Mouse (Mus musculus): Measurements from ENCODE around the gene Col5a2.
"Not testable (repeated sequence)": the region's sequence is repeated elsewhere in the genome, so short reads cannot be mapped to it uniquely, and the experiment has no call there.

Gene Col5a2

DNA sequence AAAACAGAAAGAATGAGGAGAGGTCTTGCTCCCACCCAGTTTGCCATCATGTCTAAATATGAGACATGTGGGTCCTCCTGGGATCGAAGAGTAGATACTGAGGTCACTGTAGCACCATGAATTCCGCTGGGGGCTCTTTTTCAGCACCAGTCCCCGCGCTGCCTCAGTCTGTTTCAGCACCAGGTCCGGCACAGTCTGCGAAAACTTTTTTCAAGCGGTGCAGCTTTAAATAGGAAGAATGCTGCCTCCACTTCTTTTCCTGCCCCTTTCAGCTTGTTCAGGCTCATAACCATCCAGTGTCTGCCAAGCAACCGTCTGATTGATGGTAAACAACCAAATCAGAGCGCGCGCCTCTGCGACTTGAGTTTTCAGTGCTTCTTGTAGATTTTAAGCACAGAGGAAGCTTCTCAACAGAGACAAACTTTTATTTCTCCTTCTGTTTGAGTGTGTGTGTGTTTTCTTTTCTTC is at the start of gene Col5a2:
Col5a2 (minus strand) TSS at position 418 of the 468 bp plus-strand sequence.
- DNase-seq (ENCODE audit: low spot score), result peak; percentile 63

DNA sequence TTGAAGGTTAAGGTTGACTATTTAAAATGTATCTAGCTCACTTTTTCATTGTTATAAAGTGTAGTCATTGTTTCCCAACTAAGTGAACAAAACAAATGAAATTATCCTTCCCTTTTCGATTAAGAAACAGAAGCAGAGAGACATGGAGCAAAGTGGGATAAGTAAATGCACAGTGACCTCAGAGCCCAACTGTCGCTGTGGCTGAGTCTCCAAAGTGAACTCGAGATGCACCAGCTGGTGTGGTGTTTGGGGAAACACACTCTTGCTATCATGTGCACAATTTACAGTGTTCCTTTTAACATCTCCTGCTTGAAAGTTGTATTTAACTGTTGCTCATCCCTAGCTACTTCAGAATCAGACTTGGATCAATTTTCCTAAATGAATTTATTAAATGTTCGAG is 47.4 kb upstream of the Col5a2 start:
- DNase-seq (ENCODE audit: low spot score), result no peak

DNA sequence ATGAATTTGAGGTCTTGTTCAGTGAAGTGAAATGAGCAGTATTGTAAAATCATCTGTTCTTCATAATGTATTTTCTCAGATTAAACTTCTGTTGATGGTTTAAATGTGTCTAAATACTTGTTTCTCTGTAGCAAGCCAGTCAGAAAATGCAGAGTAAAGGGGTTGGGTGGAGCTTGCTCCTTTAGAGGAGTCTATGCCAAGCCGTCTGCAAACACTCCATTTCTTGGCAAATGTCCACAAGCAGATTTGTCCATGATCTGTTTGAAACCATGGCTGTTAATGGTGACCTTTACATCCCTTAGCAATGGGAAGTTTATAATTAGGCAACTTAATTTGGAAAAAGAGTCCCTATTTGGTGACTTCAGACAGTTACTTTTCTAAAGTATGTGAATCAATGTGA is 38.8 kb upstream of the Col5a2 start:
- peak; percentile 51 for DNase-seq (ENCODE audit: low spot score)

DNA sequence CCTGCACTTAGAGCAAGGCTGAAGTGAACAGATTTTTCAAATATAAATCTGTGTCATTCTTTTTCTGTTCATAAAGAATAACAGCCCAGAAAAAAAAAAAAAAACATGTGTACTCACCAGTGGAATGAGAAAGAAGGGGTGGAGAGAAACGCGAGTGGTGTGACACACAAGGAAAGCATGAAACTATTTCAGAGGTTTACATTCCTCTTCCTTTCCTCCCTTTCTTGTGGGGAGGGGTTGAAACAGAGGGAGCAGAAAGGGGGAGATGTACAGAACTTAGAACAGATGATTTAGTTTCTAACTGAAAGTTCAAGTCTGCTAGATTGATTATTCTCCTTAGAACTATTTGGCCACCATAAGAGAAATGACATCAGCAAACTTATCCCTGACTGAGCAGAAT is 38.1 kb upstream of the Col5a2 start:
- DNase-seq (ENCODE audit: low spot score), result no peak

DNA sequence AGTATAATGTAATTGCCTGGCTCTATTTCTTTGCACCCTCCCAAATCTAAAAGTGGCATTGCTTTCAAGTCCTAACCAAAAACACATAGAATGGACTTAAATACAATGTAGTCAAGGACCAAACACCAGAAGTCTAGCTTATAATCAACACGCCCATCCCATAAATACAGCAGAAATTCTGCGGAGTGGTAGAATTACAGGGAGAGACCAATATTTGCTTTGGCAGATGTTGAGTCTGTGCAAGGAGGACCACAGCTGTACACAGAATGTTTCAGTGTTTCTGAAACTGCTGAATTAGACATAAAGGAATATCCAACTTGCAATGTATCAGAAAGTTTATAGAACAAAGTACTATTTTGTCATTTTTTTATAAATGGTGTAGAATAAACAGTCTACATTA is 28.4 kb upstream of the Col5a2 start:
- DNase-seq (ENCODE audit: low spot score), result no peak

DNA sequence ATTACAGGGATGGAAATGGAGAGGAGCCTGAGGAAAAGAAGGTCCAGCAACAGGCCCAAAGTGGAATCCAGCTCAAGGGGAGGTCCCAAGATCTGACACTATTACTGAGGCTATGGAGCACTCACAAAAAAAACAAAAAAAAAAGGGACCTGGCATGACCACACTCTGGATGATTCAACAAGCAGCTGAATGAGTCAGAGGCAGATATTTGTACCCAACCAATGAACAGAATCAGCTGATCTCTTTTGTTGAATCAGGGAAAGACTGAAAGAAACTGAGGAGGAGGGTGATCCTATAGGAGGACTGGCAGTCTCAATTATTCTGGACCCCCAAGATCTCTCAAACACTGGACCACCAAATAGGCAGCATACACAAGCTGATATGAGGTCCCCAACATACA is 24.4 kb upstream of the Col5a2 start:
- DNase-seq (ENCODE audit: low spot score), result not testable (repeated sequence)

DNA sequence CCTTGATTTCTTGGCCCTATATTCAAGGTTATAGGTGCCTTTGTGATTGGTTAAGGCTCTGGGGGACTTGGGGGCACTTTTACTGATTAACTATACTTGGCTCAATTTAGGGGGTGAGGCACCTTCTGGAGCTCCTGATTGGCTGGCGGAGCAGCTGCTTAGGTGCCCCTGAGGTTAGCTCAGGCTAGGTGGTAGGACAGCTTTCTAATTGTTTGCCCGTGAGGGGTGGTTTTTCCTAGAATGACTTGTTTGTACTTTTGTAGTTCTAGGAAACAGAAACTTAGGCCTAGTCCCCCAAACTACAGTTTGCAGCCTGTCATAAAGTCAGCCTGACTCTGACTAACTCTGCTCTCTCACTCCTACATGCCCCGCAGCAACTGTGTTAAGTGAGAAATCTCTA is 20.5 kb upstream of the Col5a2 start:
- no peak for DNase-seq (ENCODE audit: low spot score)

DNA sequence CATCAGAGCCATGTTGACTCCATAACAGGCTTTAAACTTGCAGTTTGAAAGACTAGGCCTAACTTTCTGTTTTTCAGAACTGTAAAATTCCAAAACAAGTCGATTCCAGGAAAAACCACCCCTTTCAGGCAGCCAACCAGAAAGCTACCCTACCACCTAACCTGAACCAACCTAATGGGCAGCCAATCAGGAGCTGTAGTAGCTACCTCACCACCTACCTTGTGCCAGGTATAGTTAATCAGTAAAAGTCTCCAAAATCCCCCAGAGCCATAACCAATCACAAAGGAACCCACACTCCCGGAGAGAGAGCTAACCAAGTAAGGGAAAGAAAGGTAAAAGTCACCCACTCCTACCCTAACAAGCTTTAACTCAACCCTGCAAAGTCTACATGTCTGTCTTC is 18.4 kb upstream of the Col5a2 start:
- DNase-seq (ENCODE audit: low spot score), result no peak

DNA sequence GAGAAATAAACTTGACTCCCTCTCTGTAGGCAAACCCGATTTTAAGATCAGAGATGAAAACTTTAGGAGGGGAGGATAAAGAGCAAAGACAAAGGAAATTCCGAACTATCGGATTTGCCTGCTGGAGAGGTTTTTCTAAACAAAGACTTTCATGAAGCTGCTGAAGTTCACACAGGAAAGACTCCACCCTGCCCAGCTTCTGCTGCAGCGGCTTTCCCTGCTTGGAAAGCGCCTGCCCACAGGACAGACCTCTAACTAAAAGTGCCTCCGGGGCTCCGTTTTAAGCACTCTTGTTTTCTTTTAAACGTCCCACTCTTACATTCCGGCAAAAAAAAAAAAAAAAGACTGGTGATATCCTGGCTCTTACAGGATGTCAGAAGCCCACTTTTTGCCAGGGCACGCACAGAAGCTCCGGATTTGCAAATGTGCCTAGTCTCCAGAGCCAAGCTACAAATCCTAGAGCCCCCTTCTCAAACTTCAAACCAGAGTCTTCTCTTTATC is 791 bp downstream of the Col5a2 start:
- peak; percentile 29 for DNase-seq (ENCODE audit: low spot score)

DNA sequence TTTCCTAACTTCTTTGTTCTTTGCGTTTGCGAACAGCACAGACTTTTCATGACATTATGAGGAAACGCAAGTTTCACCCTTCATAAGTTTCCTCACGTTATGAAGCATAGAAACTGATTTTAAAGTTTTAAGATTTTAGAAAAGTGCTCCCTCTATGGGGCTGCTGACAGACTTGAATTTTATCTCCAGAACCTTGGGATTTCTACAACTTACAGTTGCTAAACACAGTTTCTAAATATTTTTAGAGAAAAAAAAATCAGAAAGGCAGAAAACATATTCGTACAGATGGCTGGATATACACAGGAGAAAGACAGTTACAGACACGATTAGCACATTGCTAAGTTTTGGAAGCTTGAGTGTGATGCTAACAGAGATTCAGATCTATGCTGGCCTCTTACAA is 1.6 kb downstream of the Col5a2 start:
- no peak for DNase-seq (ENCODE audit: low spot score)

DNA sequence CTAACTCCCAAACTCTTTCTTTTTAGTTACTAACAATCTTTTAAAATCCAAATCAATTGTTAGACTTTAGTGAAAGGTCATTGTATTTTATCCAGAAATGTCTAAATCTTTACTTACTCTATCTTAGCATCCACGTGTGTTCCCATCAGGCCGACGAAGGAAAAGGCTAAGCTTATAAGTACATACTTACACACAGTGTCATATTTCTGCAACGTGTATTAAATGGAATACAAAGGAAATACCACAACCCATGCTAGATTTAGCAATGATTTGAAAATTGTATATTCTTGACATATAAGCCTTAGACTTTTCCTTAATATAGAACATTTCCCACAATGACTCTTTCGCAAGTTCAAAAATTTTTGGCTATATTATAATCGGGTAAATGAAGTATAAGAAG is 2.6 kb downstream of the Col5a2 start:
- no peak for DNase-seq (ENCODE audit: low spot score)

DNA sequence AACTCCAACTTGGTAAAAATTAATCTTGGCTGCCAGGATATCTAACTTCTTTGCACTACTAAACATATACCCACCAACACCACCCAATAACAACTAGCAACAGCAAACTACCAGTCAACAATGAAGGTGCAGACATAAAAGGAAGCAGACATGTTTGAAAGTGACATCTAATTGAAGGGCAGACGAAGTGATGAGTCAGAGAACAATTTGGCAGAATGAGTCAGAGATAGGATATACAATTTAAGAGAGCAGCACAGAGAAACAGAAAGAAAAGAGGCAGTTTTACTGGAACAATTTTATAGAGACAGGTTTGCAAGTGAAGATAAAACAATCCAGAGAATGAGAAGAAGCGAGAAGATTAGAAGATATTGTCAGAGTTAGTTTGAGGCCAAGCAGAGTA is 8.1 kb downstream of the Col5a2 start:
- DNase-seq (ENCODE audit: low spot score), result no peak

DNA sequence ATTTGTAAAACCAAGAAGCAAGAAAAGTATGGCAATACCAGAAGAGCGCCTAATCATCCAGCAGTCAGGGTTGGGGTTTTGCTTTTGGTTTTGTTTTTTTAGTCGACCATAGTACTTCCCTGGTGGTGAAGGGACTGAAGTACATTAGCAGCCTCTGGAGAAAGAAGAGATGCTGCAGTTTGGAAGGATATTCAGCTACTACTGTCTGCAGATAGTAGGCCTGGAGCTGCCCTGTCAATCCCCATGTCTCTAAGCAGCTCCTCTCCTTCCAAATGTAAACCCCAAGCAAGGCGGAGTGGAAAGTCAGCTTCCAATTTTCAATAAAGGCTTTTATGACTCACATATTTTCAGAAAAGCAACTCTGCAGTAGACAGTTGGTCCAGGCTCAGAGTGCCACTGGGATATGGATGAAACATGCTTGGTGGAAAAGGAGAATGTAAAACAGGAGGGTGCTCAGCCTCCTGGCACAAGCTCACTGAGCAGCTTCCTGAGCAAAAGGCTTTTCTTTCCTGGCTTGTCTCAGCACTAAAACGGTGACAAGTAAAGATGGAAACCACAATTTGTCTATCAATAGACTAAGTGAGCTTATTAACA is 10.9 kb downstream of the Col5a2 start:
- no peak for DNase-seq (ENCODE audit: low spot score)

DNA sequence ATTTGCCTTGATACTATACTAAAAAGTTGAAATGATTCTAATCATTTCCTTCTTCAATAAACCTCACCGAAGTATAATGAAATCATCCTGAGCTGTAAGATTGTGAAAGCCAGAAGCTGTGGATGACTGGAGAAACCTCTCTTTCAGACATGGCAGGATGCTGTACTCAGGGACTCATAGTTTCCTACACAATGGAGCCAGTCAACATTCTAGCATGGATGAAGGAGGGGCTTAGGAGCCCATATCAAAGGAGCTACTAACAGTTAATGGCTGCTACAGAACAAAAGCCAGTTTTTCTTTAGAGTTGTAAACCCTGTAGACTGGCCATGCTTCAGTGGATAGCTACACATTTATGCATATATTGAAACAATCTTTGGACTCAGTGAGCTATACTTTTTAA is 12.6 kb downstream of the Col5a2 start:
- no peak for DNase-seq (ENCODE audit: low spot score)

DNA sequence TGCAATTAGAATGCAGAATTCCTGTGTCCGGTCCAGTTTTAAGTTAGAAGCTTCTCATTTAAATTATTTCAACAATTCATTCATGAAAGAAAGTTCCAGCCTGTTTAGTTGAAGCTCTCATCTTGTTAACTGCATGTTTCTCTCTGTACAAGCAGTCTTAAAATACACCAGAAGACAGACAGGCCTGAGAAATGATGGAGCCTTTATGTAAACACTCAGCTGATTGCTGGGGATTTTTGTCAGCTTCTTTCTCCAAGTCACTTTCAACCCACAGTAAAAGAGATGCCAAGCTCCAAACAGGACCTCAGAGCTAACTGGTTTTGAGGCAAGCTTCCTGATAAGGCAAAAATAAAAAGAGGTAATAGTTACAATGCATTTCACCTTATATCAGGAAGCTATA is 14.8 kb downstream of the Col5a2 start:
- no peak for DNase-seq (ENCODE audit: low spot score)

DNA sequence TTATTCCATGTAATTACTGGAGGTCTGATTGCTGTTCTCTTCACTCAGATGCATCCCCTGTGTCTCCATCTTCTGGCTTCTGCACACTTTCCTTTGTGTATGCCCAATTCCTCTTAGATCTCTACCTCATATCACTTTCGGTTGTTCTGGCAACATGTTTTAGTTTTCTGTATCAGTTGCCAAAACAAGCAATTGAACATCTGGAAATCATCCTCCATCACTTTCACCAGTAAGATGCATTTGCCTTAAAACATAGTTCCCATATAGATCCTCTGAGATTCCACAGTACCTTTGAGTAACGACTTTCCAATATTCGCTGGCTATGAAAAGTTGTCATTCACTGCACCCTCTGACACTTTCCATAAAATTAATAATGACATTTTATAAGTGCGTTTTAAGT is 20.1 kb downstream of the Col5a2 start:
- DNase-seq (ENCODE audit: low spot score), result peak; percentile 11

DNA sequence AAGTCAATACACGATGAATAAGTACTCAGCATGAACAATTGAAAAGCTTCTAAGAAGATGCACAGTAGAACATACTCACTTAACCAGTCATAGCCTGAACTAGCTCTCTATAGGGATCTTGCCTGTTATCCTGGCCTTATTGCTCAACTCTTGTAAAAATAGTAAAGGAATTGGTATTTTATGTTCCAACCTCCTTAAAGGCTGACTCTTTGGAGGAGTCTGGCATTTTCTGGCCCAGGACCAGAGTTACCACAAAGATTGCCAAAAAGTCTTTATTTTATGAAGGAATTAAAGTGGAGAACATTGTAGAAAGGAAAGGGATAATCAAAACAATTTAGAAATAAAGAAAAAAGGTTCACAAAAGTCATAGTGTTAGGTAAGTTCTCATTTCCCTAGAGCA is 21.2 kb downstream of the Col5a2 start:
- no peak for DNase-seq (ENCODE audit: low spot score)

DNA sequence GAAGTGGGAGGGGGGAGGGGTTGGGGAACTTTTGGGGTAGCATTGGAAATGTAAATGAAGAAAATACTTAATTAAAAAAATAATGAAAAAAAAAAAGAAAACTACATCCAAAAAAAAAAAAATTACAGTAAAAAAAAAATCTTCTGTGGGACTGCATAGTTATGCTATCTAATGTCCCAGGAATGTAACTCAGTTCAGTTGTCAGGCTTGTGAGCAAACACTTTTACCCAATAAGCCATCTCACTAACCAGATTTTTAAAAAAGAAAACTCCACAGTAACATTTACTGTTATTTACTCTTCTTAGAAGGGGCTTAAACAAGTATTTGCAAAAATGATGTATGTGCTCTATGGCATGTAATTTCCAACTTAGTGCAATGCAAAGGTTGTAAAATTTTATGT is 24.0 kb downstream of the Col5a2 start:
- DNase-seq (ENCODE audit: low spot score), result no peak

DNA sequence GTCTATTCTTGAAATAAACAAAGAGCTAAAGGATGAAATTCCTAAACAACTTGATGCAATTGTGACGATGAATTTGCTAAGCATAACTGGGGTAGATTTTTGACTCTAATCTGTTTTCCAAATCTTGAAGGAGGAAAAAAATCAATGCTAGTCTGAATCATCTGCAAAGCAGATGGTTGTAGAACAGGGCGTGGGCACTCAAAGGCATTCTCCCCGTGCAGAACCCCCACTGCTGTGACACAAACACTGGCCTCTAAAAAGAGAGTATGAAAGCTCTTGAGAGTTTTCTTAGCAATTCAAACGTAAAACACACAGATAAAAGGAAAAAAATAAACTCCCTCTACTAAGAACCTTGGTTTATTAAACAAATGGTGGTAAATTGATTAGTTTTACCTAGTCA is 30.3 kb downstream of the Col5a2 start:
- DNase-seq (ENCODE audit: low spot score), result no peak

DNA sequence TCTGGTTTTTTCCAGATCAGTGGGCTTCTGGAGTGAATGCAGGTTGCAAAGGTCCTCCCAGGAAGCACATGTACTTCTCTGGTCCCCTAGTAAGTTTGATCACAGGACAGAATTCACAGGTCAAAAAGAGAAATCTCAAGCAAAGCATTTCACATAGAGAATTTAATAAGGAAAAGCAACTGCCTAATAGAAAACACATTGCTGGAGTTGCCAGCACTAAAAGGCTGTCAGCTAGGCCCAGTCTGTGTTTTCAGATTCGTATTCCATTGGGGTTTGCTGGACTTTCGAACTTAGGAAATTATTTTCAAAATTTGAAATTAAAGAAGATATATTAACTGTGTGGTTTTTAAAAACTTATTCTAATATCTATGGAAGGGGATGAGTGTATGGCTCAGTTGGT is 42.3 kb downstream of the Col5a2 start:
- DNase-seq (ENCODE audit: low spot score), result no peak

DNA sequence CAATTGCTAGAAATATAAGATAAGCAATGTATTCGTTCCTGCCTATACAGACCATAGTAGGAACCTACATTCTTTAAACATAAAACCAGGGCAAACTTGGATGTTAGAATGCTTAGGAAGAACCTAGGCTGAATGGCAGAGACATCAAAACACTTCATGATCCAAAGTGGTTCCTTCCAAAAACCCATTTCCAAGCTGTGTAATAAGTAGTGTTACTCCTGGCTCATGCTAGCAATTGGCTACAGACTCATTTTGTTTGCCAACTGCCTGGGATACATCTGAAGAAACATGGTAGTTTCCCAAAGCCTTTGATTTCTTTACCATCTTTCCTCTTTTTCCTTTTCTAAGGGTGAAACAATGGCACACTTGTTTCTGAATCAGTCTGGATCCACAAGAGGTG is 47.3 kb downstream of the Col5a2 start:
- peak; percentile 2 for DNase-seq (ENCODE audit: low spot score)

DNA sequence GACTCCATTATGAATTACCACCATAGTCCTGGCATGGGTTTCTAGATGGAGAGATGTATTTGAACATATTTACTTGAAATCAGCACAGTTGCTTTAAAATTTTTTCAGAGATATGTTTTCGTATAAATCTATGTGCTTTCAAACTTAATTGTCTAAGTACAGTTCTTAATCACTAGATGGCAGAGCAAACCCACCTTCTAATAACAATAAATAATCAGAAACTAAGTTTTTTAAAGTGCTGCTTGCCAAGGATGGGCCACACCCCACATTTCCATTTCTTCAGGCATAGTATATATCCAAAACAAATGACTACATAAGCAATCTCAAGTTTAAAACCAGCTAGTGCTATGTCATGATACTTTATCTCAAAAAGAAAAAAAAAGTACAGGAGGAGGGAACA is 54.2 kb downstream of the Col5a2 start:
- no peak for DNase-seq (ENCODE audit: low spot score)

DNA sequence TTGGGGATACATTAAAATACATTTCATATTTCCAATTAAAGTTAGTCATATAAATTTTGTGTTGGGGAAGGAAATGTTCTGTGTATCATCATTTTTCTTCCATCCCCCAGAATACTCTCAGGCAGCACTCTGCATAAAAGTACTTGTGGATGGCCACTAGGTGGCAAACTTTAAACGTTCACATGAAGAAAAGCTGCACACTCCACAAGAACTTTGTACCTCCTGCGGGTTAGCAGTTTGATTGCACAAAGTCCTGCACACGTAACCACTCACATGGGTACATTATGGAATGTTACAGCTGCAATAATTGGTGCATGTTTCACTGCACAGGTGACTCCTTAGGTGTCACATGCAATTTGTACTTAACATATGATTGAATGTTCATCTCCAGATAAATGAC is 71.2 kb downstream of the Col5a2 start:
- peak; percentile 54 for DNase-seq (ENCODE audit: low spot score)

DNA sequence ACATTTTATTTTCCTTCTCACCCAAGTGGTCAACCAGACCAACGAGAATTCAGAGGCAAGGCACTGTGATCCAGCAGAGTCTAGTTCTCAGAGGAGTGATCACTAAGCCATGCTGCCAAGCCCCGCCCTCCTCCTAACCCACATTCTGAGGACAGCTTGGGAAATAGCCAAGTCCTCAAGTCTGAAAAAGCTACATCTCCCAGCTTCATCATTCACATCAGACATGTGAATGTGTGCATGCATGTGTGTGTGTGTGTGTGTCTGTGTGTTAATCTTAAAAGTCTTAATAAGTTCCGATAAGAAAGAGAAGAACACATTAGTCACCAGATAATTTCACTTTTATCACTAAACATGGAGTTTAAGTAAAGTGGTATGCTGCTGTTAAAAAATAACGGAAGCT is 72.6 kb downstream of the Col5a2 start:
- DNase-seq (ENCODE audit: low spot score), result peak; percentile 50

DNA sequence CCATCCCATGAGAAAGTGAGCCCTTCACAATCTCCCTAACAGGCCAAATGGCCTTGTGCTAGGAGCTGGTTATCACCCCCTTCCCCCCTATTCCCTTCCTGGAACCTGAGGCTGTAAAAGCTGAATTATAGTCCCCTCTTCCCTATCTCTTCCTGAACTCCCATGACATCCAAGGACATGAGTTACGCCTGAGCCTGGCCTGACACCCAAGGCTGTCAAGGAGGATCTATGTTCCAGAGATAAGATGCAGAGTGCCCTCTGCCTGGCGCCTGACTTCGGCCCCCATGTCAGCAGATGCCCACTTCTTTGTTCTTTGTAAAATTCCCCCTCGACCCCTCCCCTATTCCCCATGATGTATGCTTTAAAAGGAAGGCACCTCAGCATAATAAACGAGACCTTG is 73.9 kb downstream of the Col5a2 start:
- not testable (repeated sequence) for DNase-seq (ENCODE audit: low spot score)

Data from lung, postnatal 25 days (tissue).